Mouse (Mus musculus) cortical plate, adult 2 months (tissue): ENCODE data around the gene Plcd3.

Experiments used
- CTCF ChIP-seq: fragments of 200-500 bp; IDR thresholded peaks from 2 replicates; pipeline ENCODE4 v1.5.1; 2011; ENCODE audit warnings: mild to moderate bottlenecking, control low read depth, low read length; ENCODE audit not compliant: insufficient read depth; ENCODE audit errors: extremely low read depth
- POLR2A ChIP-seq: fragments of 200-500 bp; IDR thresholded peaks from 2 replicates; pipeline ENCODE4 v1.6.1; 2011; ENCODE audit warnings: mild to moderate bottlenecking, low read length, control low read depth; ENCODE audit not compliant: insufficient read depth; ENCODE audit errors: extremely low read depth

GRCm38 (mm10) chr11:103095107-103095670 is 6.3 kb downstream of the Plcd3 start:
- TF ChIP-seq CTCF = no peak
- TF ChIP-seq POLR2A = no peak
